Mouse (Mus musculus) thymus, adult 2 months (tissue): ENCODE data around the gene Umad1. TPM values are rescaled to one million over a fixed set of nuclear protein-coding genes. Genes with fewer than 3 reads are reported as not detected.

Experiments used
- DNase-seq: peaks from one replicate; pipeline ENCODE4 v3.0.0; 2021
- H3K27ac ChIP-seq: fragments of 200-500 bp; 2 replicates; pipeline ENCODE4 v1.5.1; 2012; ENCODE audit warnings: low read length, control low read depth; ENCODE audit not compliant: control insufficient read depth, insufficient read depth
- H3K27me3 ChIP-seq: fragments of 200-500 bp; 2 replicates; pipeline ENCODE4 v1.6.1; 2012; ENCODE audit warnings: mild to moderate bottlenecking, low read length, moderate library complexity, mixed read lengths; ENCODE audit not compliant: control insufficient read depth, insufficient read depth
- H3K36me3 ChIP-seq: fragments of 200-500 bp; 2 replicates; pipeline ENCODE4 v1.6.1; 2012; ENCODE audit warnings: mild to moderate bottlenecking, low read length, moderate library complexity; ENCODE audit not compliant: control insufficient read depth, insufficient read depth
- H3K4me1 ChIP-seq: fragments of 200-500 bp; replicated peaks from 2 replicates; pipeline ENCODE4 v1.6.1; 2012; ENCODE audit warnings: low read length; ENCODE audit not compliant: control insufficient read depth, insufficient read depth
- H3K4me3 ChIP-seq: fragments of 200-500 bp; 2 replicates; pipeline ENCODE4 v1.5.1; 2012; ENCODE audit warnings: mild to moderate bottlenecking, low read length, control low read depth, moderate library complexity; ENCODE audit not compliant: control insufficient read depth, insufficient read depth
- CTCF ChIP-seq: fragments of 200-500 bp; IDR thresholded peaks from 2 replicates; pipeline ENCODE4 v1.5.1; 2012; ENCODE audit warnings: mild to moderate bottlenecking, control low read depth, low read length, moderate library complexity, borderline replicate concordance; ENCODE audit not compliant: control insufficient read depth, poor library complexity, insufficient read depth; ENCODE audit errors: extremely low read depth
- POLR2A ChIP-seq: fragments of 200-500 bp; IDR thresholded peaks from 2 replicates; pipeline ENCODE4 v1.6.1; 2012; ENCODE audit warnings: mild to moderate bottlenecking, low read length, control low read depth, moderate library complexity; ENCODE audit not compliant: control insufficient read depth, poor library complexity, insufficient read depth; ENCODE audit errors: extremely low read depth
- WGBS: fragments of 180-500 bp; shearing (Covaris S2); methylation state at CpG from one replicate; pipeline ENCODE4 v1.1.7; 2018; 5-methylcytosine and 5-hydroxymethylcytosine counted together
- polyA plus RNA-seq: library from polyadenylated mRNA; depleted of rRNA; stranded (reverse); fragments of >200 nt; gene quantifications from 2 replicates; pipeline ENCODE4 v1.2.3, GENCODE M21; 2012

Gene Umad1
- polyA plus RNA-seq, 1 experiment: 13.5 TPM

DNA sequence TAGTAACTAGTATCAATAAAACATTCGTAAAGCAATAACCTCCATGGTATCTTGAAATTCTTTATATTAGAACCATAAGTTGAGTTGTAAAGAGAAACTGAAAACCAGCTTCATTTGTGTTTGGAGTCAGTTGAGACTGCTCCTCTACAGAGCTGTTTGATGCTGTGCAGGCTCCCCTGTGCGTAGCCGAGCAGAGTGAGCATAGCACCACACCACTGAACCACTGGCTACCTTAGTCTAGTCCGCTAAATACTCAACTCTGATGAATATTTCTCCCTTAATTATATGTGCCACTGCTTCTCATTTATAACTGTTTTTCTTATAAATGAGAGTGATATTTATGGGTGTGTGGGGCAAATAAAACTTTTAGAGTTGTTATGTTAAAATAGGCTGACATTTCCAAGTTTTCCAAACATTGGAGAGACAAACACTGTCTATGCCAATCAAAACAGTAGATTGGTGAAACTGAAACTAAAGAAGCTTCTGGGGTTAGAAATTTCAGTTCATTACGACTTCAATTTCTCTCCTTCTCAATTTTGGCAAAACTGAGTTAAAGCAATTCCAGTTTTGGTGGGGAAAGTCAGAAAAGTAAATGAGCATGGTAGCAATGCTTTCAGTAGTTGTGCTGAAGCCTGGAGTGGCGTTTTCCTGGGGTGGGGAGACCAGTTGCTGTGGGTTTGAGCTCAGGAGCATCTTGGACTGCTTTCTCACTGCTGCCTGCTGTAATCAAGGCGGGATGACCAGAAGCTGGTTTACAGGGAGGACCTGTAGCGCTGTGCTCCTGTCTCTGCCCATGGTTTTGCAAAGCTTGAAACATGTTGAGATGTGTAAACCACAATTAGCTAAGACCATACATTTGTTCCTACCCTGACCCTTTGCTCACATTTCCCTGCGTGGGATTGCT is 77.7 kb downstream of the Umad1 start:
- Histone ChIP-seq H3K36me3 (no peaks in the 10 kb centered on the region), H3K4me1 (peaks cover 2% of the 10 kb centered on the region; the same call in 1 of the 2 replicates), H3K27me3 (no peaks in the 10 kb centered on the region), H3K4me3 (no peak overlapping the region), H3K27ac (no peak overlapping the region)
- no peak for DNase-seq
- no peak for TF ChIP-seq CTCF
- no peak for TF ChIP-seq POLR2A
- 88% methylated on average over 9 of the region's 9 CpGs for WGBS

DNA sequence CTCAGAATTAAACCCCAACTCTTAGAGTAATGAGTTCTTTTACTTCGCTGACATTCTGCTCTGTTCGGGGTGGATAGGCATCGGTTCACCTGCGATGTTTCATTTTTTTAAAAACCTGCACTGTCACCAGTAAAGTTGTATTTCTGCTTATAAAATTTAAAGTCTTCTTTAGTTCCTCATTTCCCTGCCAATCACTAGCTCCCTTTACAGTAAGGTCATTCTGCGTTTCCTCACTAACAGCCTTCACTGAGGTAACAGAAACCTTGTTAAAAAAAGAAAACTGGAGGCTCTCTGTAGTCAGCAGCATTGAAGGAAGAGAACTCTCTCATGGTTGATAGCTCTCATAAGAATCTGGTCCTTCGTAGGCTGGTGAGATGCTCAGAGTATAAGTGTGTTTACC is 80.4 kb downstream of the Umad1 start:
- Histone ChIP-seq H3K27me3 (no peaks in the 10 kb centered on the region), H3K4me1 (peaks cover 2% of the 10 kb centered on the region; the same call in 1 of the 2 replicates), H3K36me3 (no peaks in the 10 kb centered on the region), H3K4me3 (no peak overlapping the region), H3K27ac (no peak overlapping the region)
- WGBS: 30% methylated on average over 6 of the region's 6 CpGs
- TF ChIP-seq CTCF (no peak), POLR2A (no peak)
- no peak for DNase-seq

DNA sequence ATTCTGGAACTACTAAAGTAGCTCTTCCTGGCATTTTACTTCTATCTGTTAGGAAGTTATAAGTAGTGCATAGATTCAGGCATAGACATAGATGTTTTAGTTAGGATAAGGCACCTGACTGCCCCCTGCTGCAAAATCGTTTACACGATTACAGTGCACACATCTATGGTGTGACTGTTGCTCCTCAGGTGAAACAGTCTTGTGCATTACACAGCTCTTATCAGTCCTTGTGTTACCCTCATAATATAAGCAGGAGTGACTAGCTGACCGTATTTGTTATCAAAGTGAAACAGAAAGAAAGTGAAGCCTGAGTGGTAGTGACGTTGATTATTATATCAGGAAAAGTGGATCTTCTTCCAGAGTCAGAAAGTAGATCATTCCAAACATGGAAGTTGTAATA is 84.2 kb downstream of the Umad1 start:
- Histone ChIP-seq H3K27ac (no peak overlapping the region), H3K4me3 (no peak overlapping the region), H3K27me3 (no peaks in the 10 kb centered on the region), H3K36me3 (no peaks in the 10 kb centered on the region), H3K4me1 (no peaks in the 10 kb centered on the region)
- TF ChIP-seq CTCF (no peak), POLR2A (no peak)
- no peak for DNase-seq
- 95% methylated on average over 4 of the region's 4 CpGs for WGBS

- Histone ChIP-seq H3K4me1 (no peaks in the 10 kb centered on the region), H3K36me3 (no peaks in the 10 kb centered on the region), H3K27me3 (no peaks in the 10 kb centered on the region), H3K4me3 (no peak overlapping the region), H3K27ac (no peak overlapping the region)
- no peak for DNase-seq
- TF ChIP-seq CTCF (no peak), POLR2A (no peak)
- 73% methylated on average over 5 of the region's 5 CpGs for WGBS
Measured at GRCm38 (mm10) chr6:8345219-8345856, 86.2 kb downstream of the Umad1 start.

DNA sequence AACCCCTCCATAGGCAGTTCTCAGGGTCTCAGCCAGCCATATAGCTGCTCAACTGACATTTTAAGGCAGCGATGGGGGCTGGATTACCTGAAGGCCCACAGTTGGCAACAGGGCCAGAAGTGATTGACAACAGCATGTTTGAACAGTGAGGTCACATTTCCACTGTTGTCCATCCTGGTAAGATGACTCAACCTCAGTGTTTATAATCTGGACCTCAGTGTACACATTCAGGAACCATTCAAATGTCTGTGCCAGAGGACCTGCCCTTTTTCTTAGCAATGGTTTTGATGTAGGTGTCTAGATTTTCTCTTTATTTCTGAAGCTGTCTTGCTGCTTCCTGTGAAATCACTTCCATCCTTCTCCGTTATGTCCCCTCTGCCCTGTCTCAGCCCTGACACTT is 88.1 kb downstream of the Umad1 start:
- H3K27me3 ChIP-seq: no peaks in the 10 kb centered on the region
- TF ChIP-seq CTCF: no peak
- no peak for TF ChIP-seq POLR2A
- no peak overlapping the region for H3K27ac ChIP-seq
- H3K4me1 ChIP-seq: peaks cover 5% of the 10 kb centered on the region
- no peak overlapping the region for H3K4me3 ChIP-seq
- H3K36me3 ChIP-seq: no peaks in the 10 kb centered on the region
- no peak for DNase-seq
- 96% methylated on average over 2 of the region's 2 CpGs for WGBS

GRCm38 (mm10) chr6:8348344-8348743 is 89.3 kb downstream of the Umad1 start:
- TF ChIP-seq CTCF (no peak), POLR2A (no peak)
- no peak overlapping the region for H3K27ac ChIP-seq

GRCm38 (mm10) chr6:8349060-8349670 is 90.1 kb downstream of the Umad1 start:
- H3K27ac ChIP-seq: no peak overlapping the region
- 85% methylated on average over 2 of the region's 2 CpGs for WGBS
- no peak for DNase-seq
- TF ChIP-seq CTCF (no peak), POLR2A (no peak)
- no peaks in the 10 kb centered on the region for H3K36me3 ChIP-seq
- H3K27me3 ChIP-seq: no peaks in the 10 kb centered on the region
- H3K4me3 ChIP-seq: no peak overlapping the region
- H3K4me1 ChIP-seq: peaks cover 16% of the 10 kb centered on the region

More at GRCm38 (mm10) chr6:8348344-8348743, 89.3 kb downstream of the Umad1 start:
- H3K4me3 ChIP-seq: no peak overlapping the region
- DNase-seq: no peak
- peaks cover 8% of the 10 kb centered on the region for H3K4me1 ChIP-seq
- no peaks in the 10 kb centered on the region for H3K36me3 ChIP-seq
- H3K27me3 ChIP-seq: no peaks in the 10 kb centered on the region
- WGBS: 96% methylated on average over 1 of the region's 1 CpGs
